Mouse (Mus musculus): Measurements from ENCODE around the gene Pitpnm2. TPM values are rescaled to one million over a fixed set of nuclear protein-coding genes. Genes with fewer than 3 reads are reported as not detected.
"Not testable (repeated sequence)": the region's sequence is repeated elsewhere in the genome, so short reads cannot be mapped to it uniquely, and the experiment has no call there.

Gene Pitpnm2
- 100 to 1,000 TPM; 255 to 312 TPM for total RNA-seq (2021)

DNA sequence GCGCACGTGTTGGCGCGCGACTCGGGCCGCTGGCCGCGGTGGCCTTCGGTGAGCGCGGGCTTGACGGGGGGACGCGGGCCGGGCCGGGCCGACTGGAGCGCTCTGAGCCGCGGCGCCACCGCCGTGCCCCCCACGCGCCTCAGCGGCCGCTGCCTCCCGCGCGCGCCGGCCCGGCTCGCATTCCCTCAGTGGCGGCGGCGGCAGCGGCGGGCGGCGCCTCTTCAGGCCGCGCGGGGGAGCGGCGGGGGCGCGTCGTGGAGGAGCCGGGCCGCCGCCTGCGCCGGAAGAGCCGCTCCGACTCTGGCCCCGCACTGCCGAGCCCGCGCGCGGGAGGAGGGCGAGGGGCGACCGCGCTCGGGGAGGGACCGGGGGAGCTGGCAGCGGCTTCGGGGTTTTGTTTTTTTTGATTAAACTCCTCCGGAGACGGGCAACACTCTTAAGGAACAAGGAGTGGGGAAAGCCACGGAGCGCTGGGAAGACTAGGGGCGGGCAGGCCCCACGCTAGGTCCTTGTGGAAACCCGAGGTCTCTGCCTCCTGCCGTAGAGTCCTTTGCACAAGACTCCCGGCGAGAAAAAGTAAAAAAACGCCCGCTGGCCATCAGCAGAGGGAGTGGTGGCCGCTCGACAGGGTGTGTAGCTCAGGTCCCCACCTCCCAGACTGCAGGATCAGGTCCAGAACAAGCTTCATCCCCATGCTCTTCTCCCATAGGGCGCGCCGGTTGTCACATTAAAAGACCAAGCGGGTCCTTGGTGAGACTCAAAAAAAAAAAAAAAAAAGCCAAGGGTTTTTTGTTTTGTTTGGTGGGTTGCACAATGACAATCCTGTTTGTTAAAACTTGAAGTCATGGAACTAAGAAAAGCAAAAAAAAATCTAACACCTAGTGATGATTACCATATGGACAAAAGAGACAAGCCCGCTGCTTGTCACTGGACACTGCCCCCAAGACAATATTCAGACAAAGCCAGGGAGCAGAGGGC lies at the start of gene Pitpnm2:
Gene Pitpnm2, minus strand, starts transcription at position 147 of the 978 bp plus-strand sequence.
- DNase-seq (ENCODE audit: extremely low spot score in 1 of 2, low spot score in 1 of 2) = no peak

DNA sequence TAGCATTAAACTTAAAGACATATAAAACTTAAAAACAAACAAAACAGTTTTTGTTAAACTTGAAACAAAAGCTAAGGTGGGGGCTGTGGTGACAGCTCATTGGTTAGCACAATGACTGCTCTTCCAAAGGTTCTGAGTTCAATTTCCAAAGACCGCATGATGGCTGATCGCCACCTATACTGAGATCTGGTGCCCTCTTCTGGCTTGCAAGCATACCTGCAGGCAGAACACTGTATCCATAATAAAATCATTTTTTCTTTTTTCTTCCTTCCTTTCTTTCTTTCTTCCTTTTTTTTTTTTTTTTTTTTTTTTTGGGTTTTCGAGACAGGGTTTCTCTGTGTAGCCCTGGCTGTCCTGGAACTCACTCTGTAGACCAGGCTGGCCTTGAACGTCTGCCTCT lies 49.7 kb upstream of the Pitpnm2 start:
- not testable (repeated sequence) for DNase-seq (ENCODE audit: extremely low spot score in 1 of 2, low spot score in 1 of 2)

DNA sequence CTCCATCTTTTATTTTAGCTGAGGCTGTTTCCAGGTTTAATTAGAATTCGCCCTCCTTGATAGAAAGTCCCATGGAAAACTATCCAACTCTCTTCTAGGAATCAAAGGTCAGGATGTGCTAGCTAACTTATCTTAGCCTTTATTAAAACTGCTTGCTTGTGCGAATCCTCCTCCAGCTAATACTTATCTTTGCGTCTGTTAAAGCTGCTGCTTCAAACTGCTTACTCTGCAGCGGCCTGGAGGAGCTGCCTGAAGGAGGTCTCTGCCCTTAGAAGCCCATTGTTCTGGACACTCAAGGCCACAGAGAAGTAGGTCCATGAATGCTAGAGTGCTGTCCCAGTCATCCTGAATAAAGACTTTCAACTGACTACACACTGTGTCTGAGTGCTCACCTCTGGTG lies 46.9 kb upstream of the Pitpnm2 start:
- no peak for DNase-seq (ENCODE audit: extremely low spot score in 1 of 2, low spot score in 1 of 2)

DNA sequence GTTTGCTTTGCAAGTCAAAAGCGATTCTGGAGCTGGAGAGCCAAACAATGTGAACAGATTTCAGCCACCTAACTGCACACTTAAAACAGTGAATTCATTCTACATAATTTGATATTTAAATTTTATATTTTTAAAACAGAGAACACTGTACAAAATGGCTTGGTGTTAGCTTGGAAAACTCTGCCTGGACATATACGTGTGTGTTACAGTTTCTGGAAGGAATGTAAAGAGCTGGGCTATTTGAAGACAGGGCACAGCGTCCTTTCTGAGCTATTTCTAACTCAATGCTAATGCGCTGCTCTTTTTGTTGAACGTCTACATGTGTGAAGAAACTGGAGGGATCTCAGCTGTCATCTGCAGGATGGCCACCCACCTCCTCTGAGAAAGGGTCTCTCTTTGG lies 44.4 kb upstream of the Pitpnm2 start:
- no peak for DNase-seq (ENCODE audit: extremely low spot score in 1 of 2, low spot score in 1 of 2)

GRCm38 (mm10) chr5:124290216-124290615 lies 40.7 kb upstream of the Pitpnm2 start:
- no peak for DNase-seq (ENCODE audit: extremely low spot score in 1 of 2, low spot score in 1 of 2)

DNA sequence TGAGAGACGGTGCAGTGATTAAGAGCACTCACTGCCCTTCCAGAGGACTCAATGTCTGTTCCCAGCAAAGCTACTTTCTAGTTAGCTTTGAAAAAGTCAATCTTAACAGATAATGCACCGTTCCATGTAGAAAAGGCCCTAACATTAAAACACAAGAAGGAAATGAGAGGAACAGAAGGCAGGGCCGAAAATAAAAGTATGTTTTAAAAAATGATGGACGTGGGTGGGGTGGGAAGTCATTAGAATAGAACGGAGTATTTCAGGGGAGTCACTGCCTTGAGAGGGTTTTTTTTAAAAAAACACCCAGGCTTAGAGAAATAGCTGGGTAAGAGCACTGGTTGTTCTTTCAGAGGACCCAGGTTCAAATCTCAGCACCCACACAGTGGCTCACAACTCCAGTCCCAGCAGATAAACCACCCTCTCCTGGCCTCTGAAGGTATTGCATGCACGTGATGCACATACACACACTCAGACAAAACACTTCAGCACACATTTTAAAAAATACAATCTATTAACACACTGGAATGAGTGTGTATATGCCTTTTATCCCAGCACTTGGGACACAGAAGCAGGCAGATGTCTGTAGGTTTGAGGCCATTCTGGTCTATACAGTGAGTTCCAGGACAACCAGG lies 38.2 kb upstream of the Pitpnm2 start:
- DNase-seq (ENCODE audit: extremely low spot score in 1 of 2, low spot score in 1 of 2) = no peak

GRCm38 (mm10) chr5:124284330-124284729 lies 34.8 kb upstream of the Pitpnm2 start:
- no peak for DNase-seq (ENCODE audit: extremely low spot score in 1 of 2, low spot score in 1 of 2)

GRCm38 (mm10) chr5:124282854-124283253 lies 33.3 kb upstream of the Pitpnm2 start:
- no peak for DNase-seq (ENCODE audit: extremely low spot score in 1 of 2, low spot score in 1 of 2)

DNA sequence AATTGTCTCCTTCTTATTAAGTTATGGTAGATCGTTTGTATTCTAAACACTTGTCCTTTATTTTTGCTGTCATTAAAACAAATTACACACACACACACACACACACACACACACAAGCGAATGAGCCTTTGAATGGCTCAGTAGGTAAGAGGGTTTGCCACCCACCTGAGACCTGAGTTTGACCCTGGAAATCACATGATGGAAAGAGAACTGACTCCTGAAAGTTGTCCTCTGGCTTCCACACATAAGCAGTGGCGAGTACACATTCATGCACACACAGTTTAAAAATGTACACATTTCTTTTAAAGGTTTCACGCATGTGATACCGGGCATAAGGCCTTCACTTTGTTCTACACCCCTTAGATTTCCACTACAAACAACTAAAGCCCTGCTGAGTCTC lies 20.7 kb upstream of the Pitpnm2 start:
- DNase-seq (ENCODE audit: extremely low spot score in 1 of 2, low spot score in 1 of 2) = no peak

- no peak for DNase-seq (ENCODE audit: extremely low spot score in 1 of 2, low spot score in 1 of 2)
Observed at GRCm38 (mm10) chr5:124269661-124270060, 20.1 kb upstream of the Pitpnm2 start.

- no peak for DNase-seq (ENCODE audit: extremely low spot score in 1 of 2, low spot score in 1 of 2)
Observed at GRCm38 (mm10) chr5:124267652-124268051, 18.1 kb upstream of the Pitpnm2 start.

DNA sequence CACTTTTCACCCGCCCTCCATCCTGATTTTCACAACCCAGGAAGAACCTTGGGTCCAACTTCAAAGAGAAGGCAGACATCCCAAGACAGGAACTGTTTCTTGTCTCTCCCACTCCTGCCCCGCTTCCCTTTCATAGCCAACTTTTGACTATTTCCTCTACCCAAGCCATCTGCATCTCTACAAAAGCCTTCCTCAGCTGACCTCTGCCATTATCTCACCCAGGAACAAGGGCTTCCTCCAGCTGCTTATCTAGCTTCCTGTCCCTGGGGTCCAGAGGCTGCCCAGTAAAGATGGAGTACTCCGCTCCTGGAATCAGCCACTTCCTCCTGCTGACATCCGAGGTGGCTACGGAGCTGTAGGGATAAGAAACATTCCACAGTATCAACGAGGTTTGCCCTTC lies 17.3 kb upstream of the Pitpnm2 start:
- no peak for DNase-seq (ENCODE audit: extremely low spot score in 1 of 2, low spot score in 1 of 2)

DNA sequence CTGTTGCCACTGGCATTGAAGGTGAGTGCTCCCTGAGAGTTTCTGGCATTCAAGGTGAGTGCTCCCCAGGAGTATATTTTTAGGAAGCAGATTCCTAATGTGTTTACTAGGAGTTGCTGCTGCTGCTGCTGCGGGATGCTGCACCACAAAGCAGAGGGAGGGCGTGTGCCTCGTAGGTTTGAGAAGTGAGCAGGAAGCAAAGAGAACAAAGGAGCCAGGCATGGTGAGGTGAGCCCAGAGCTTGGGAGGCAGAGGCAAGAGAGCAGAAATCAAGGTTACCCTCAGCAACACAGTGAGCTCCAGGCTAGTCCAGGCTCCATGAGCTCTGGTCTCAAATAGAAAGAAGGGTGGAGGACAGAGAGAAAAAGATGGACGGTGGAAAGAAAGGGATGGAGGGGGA lies 13.7 kb upstream of the Pitpnm2 start:
- no peak for DNase-seq (ENCODE audit: extremely low spot score in 1 of 2, low spot score in 1 of 2)

DNA sequence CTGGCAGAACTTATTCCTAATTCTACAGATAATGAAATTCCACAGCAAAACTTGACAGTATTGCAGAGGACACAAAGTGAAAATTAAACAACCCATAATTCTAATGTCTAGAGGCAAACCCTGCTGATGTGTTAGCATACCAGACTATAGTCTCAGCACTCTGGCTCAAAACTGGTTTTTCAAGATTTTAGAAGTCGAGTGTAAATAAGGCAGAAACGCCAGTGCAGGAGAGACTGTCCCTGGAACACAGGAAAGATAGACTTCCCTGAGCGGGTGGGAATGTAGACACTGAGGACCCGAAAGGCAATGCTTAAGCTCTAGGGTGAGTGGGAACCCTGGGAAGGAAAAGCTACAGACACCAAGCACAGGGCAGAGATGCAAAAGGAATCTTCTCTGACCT lies 12.5 kb upstream of the Pitpnm2 start:
- DNase-seq (ENCODE audit: extremely low spot score in 1 of 2, low spot score in 1 of 2) = no peak

DNA sequence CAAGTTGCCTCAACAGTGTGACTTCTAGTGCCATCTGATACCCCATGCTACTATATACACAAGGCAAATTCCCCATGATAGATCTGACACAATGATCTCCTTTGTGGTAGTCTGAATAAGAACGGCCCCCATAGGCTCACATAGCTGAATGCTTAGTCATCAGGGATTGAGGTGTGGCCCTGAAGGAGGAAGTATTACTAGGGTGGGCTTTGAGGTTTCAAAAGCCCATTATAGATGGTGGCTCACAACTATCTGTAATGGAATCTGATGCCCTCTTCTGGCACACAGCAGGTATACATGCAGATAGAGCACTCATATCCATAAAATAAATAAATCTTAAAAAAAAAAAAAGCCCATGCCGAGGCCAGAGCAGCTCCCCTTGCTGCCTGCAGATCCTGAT lies 9.6 kb upstream of the Pitpnm2 start:
- no peak for DNase-seq (ENCODE audit: extremely low spot score in 1 of 2, low spot score in 1 of 2)

- DNase-seq (ENCODE audit: extremely low spot score in 1 of 2, low spot score in 1 of 2) = no peak
Observed at GRCm38 (mm10) chr5:124258026-124258425, 8.5 kb upstream of the Pitpnm2 start.

- DNase-seq (ENCODE audit: extremely low spot score in 1 of 2, low spot score in 1 of 2) = no peak
Observed at GRCm38 (mm10) chr5:124255141-124255540, 5.6 kb upstream of the Pitpnm2 start.

DNA sequence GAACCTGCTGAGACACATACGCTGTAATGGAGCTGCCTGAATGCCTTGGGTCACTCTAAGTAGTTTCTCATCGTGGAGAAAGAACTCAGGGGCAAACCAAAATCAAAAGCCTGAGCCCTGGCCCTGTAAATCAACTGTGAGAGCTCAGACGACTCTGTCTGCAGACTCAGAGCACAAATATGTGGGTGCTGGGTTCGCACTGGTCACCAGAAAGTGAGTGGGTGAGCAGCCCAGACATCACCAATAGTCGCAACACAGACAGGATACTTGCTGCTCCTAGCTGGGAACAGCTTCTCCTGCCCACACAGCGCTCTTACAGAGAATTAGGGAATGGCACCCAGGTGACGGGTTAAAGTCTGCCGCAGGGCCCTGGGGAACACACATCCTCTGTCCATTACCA lies 4.0 kb upstream of the Pitpnm2 start:
- no peak for DNase-seq (ENCODE audit: extremely low spot score in 1 of 2, low spot score in 1 of 2)

GRCm38 (mm10) chr5:124252580-124253320 lies 3.2 kb upstream of the Pitpnm2 start:
- no peak for DNase-seq (ENCODE audit: extremely low spot score in 1 of 2, low spot score in 1 of 2)

- no peak for DNase-seq (ENCODE audit: extremely low spot score in 1 of 2, low spot score in 1 of 2)
Observed at GRCm38 (mm10) chr5:124251070-124251469, 1.5 kb upstream of the Pitpnm2 start.
